Mouse (Mus musculus): ENCODE measurements at regions not wholly inside any gene's neighbourhood (a gene's known extent, or its start where the extent isn't known, plus 50 kb on each side); places are given as distances from the start of the nearest gene placed in this dataset.

- Histone ChIP-seq H3K9ac (ENCODE audit: low read depth, low read length) (no peak overlapping the region), H3K27me3 (ENCODE audit: control insufficient read depth, insufficient read depth, low read length) (no peaks in the 10 kb centered on the region), H3K9me3 (ENCODE audit: control insufficient read depth, low read length) (no peaks in the 10 kb centered on the region), H3K27ac (ENCODE audit: low read depth, low read length) (no peak overlapping the region), H3K36me3 (ENCODE audit: control insufficient read depth, insufficient read depth, low read length) (no peaks in the 10 kb centered on the region), H3K4me2 (replicated peaks; ENCODE audit: low read depth, low read length) (no peak overlapping the region), H3K4me3 (ENCODE audit: low read length) (no peak overlapping the region), H3K4me1 (ENCODE audit: control insufficient read depth, insufficient read depth, low read length) (peaks cover 12% of the 10 kb centered on the region)
- ATAC-seq (ENCODE audit: low FRiP score, low TSS enrichment), result no peak
- WGBS, result 63% methylated on average over 6 of the region's 6 CpGs
These were observed 176.8 kb upstream of the Id2 start for GRCm38 (mm10) chr12:25273631-25274305.

GRCm38 (mm10) chr12:25272752-25273125 is 175.8 kb upstream of the Id2 start:
- no peaks in the 10 kb centered on the region for H3K9me3 ChIP-seq (ENCODE audit: control insufficient read depth, low read length)
- H3K4me1 ChIP-seq (ENCODE audit: control insufficient read depth, insufficient read depth, low read length), result peaks cover 12% of the 10 kb centered on the region
- H3K27me3 ChIP-seq (ENCODE audit: control insufficient read depth, insufficient read depth, low read length), result no peaks in the 10 kb centered on the region
- H3K9ac ChIP-seq (ENCODE audit: low read depth, low read length), result no peak overlapping the region
- no peak overlapping the region for H3K4me2 ChIP-seq (replicated peaks; ENCODE audit: low read depth, low read length)
- ATAC-seq (ENCODE audit: low FRiP score, low TSS enrichment), result peak; percentile 78
- peak overlapping the region; percentile 51; the same call in 1 of the 2 replicates for H3K27ac ChIP-seq (ENCODE audit: low read depth, low read length)
- no peaks in the 10 kb centered on the region for H3K36me3 ChIP-seq (ENCODE audit: control insufficient read depth, insufficient read depth, low read length)
- H3K4me3 ChIP-seq (ENCODE audit: low read length), result no peak overlapping the region
- 5% methylated on average over 3 of the region's 3 CpGs for WGBS

- H3K4me1 ChIP-seq (ENCODE audit: control insufficient read depth, insufficient read depth, low read length), result peaks cover 12% of the 10 kb centered on the region
- H3K4me2 ChIP-seq (replicated peaks; ENCODE audit: low read depth, low read length), result no peak overlapping the region
- H3K4me3 ChIP-seq (ENCODE audit: low read length), result no peak overlapping the region
- peak overlapping the region; percentile 51 for H3K27ac ChIP-seq (ENCODE audit: low read depth, low read length)
- no peak overlapping the region for H3K9ac ChIP-seq (ENCODE audit: low read depth, low read length)
- no peaks in the 10 kb centered on the region for H3K27me3 ChIP-seq (ENCODE audit: control insufficient read depth, insufficient read depth, low read length)
- 6% methylated on average over 6 of the region's 6 CpGs for WGBS
- no peaks in the 10 kb centered on the region for H3K9me3 ChIP-seq (ENCODE audit: control insufficient read depth, low read length)
- peak; percentile 56 for ATAC-seq (ENCODE audit: low FRiP score, low TSS enrichment)
- H3K36me3 ChIP-seq (ENCODE audit: control insufficient read depth, insufficient read depth, low read length), result no peaks in the 10 kb centered on the region
These were observed 175.3 kb upstream of the Id2 start for GRCm38 (mm10) chr12:25272114-25272751.

GRCm38 (mm10) chr12:25269878-25270277 is 172.9 kb upstream of the Id2 start:
- H3K9ac ChIP-seq (ENCODE audit: low read depth, low read length), result no peak overlapping the region
- H3K27ac ChIP-seq (ENCODE audit: low read depth, low read length), result no peak overlapping the region
- ATAC-seq (ENCODE audit: low FRiP score, low TSS enrichment), result no peak
- WGBS, result 79% methylated on average over 3 of the region's 3 CpGs
- H3K4me1 ChIP-seq (ENCODE audit: control insufficient read depth, insufficient read depth, low read length), result peaks cover 27% of the 10 kb centered on the region
- H3K9me3 ChIP-seq (ENCODE audit: control insufficient read depth, low read length), result no peaks in the 10 kb centered on the region
- H3K36me3 ChIP-seq (ENCODE audit: control insufficient read depth, insufficient read depth, low read length), result no peaks in the 10 kb centered on the region
- no peak overlapping the region for H3K4me2 ChIP-seq (replicated peaks; ENCODE audit: low read depth, low read length)
- H3K27me3 ChIP-seq (ENCODE audit: control insufficient read depth, insufficient read depth, low read length), result no peaks in the 10 kb centered on the region
- no peak overlapping the region for H3K4me3 ChIP-seq (ENCODE audit: low read length)

- Histone ChIP-seq H3K4me2 (replicated peaks; ENCODE audit: low read depth, low read length) (no peak overlapping the region), H3K9me3 (ENCODE audit: control insufficient read depth, low read length) (no peaks in the 10 kb centered on the region), H3K9ac (ENCODE audit: low read depth, low read length) (no peak overlapping the region), H3K27me3 (ENCODE audit: control insufficient read depth, insufficient read depth, low read length) (no peaks in the 10 kb centered on the region), H3K27ac (ENCODE audit: low read depth, low read length) (no peak overlapping the region), H3K4me1 (ENCODE audit: control insufficient read depth, insufficient read depth, low read length) (peaks cover 29% of the 10 kb centered on the region), H3K36me3 (ENCODE audit: control insufficient read depth, insufficient read depth, low read length) (no peaks in the 10 kb centered on the region), H3K4me3 (ENCODE audit: low read length) (no peak overlapping the region)
- ATAC-seq (ENCODE audit: low FRiP score, low TSS enrichment), result no peak
- WGBS, result 71% methylated on average over 18 of the region's 18 CpGs
These were observed 172.2 kb upstream of the Id2 start for GRCm38 (mm10) chr12:25268871-25269850.

GRCm38 (mm10) chr12:25268323-25268722 is 171.4 kb upstream of the Id2 start:
- H3K27me3 ChIP-seq (ENCODE audit: control insufficient read depth, insufficient read depth, low read length), result no peaks in the 10 kb centered on the region
- no peak overlapping the region for H3K4me3 ChIP-seq (ENCODE audit: low read length)
- H3K4me2 ChIP-seq (replicated peaks; ENCODE audit: low read depth, low read length), result no peak overlapping the region
- no peaks in the 10 kb centered on the region for H3K36me3 ChIP-seq (ENCODE audit: control insufficient read depth, insufficient read depth, low read length)
- WGBS, result 81% methylated on average over 7 of the region's 7 CpGs
- no peak overlapping the region for H3K9ac ChIP-seq (ENCODE audit: low read depth, low read length)
- H3K9me3 ChIP-seq (ENCODE audit: control insufficient read depth, low read length), result no peaks in the 10 kb centered on the region
- H3K4me1 ChIP-seq (ENCODE audit: control insufficient read depth, insufficient read depth, low read length), result peaks cover 29% of the 10 kb centered on the region
- ATAC-seq (ENCODE audit: low FRiP score, low TSS enrichment), result no peak
- H3K27ac ChIP-seq (ENCODE audit: low read depth, low read length), result no peak overlapping the region

- H3K9ac ChIP-seq (ENCODE audit: low read depth, low read length), result no peak overlapping the region
- H3K27ac ChIP-seq (ENCODE audit: low read depth, low read length), result no peak overlapping the region
- 85% methylated on average over 13 of the region's 13 CpGs for WGBS
- no peaks in the 10 kb centered on the region for H3K36me3 ChIP-seq (ENCODE audit: control insufficient read depth, insufficient read depth, low read length)
- no peaks in the 10 kb centered on the region for H3K9me3 ChIP-seq (ENCODE audit: control insufficient read depth, low read length)
- no peak overlapping the region for H3K4me3 ChIP-seq (ENCODE audit: low read length)
- H3K4me2 ChIP-seq (replicated peaks; ENCODE audit: low read depth, low read length), result no peak overlapping the region
- H3K27me3 ChIP-seq (ENCODE audit: control insufficient read depth, insufficient read depth, low read length), result no peaks in the 10 kb centered on the region
- no peak for ATAC-seq (ENCODE audit: low FRiP score, low TSS enrichment)
- H3K4me1 ChIP-seq (ENCODE audit: control insufficient read depth, insufficient read depth, low read length), result peaks cover 23% of the 10 kb centered on the region
These were observed 170.7 kb upstream of the Id2 start for GRCm38 (mm10) chr12:25267572-25268115.

- H3K27me3 ChIP-seq (ENCODE audit: control insufficient read depth, insufficient read depth, low read length), result no peaks in the 10 kb centered on the region
- peak; percentile 15; the same call in 1 of the 2 replicates for ATAC-seq (ENCODE audit: low FRiP score, low TSS enrichment)
- H3K4me3 ChIP-seq (ENCODE audit: low read length), result no peak overlapping the region
- no peaks in the 10 kb centered on the region for H3K36me3 ChIP-seq (ENCODE audit: control insufficient read depth, insufficient read depth, low read length)
- no peak overlapping the region for H3K4me2 ChIP-seq (replicated peaks; ENCODE audit: low read depth, low read length)
- H3K4me1 ChIP-seq (ENCODE audit: control insufficient read depth, insufficient read depth, low read length), result peaks cover 17% of the 10 kb centered on the region
- WGBS, result 65% methylated on average over 16 of the region's 17 CpGs
- no peak overlapping the region for H3K27ac ChIP-seq (ENCODE audit: low read depth, low read length)
- no peak overlapping the region for H3K9ac ChIP-seq (ENCODE audit: low read depth, low read length)
- no peaks in the 10 kb centered on the region for H3K9me3 ChIP-seq (ENCODE audit: control insufficient read depth, low read length)
These were observed 170.0 kb upstream of the Id2 start for GRCm38 (mm10) chr12:25266701-25267571.
